Mouse (Mus musculus) brain, embryonic 14.5 days (tissue): Measurements from ENCODE around the gene Ppp4c.

Experiments
- CTCF ChIP-seq: fragments of 200-500 bp; IDR thresholded peaks from 2 replicates; pipeline ENCODE4 v1.5.1; 2012; ENCODE audit warnings: inconsistent platforms, mild to moderate bottlenecking, moderate library complexity, borderline replicate concordance; ENCODE audit not compliant: insufficient read depth, insufficient read length; ENCODE audit errors: extremely low read depth
- POLR2A ChIP-seq: fragments of 200-500 bp; IDR thresholded peaks from 2 replicates; pipeline ENCODE4 v1.6.1; 2012; ENCODE audit warnings: mild to moderate bottlenecking, inconsistent platforms, borderline replicate concordance; ENCODE audit not compliant: poor library complexity, insufficient read depth, insufficient read length, severe bottlenecking; ENCODE audit errors: extremely low read depth

GRCm38 (mm10) chr7:126802134-126802889 is 10.0 kb upstream of the Ppp4c start:
- TF ChIP-seq CTCF = no peak
- TF ChIP-seq POLR2A = no peak
